Mouse (Mus musculus) ES-Bruce4 (cell line): ENCODE results near the gene Prpf31. TPM values are rescaled to one million over a fixed set of nuclear protein-coding genes. Genes with fewer than 3 reads are reported as not detected.

Source experiments
- H3K27ac ChIP-seq: 2 replicates; pipeline ENCODE4 v1.5.1; 2012; ENCODE audit warnings: low read length, inconsistent platforms; ENCODE audit not compliant: insufficient read depth
- H3K27me3 ChIP-seq: 2 replicates; pipeline ENCODE4 v1.6.1; 2012; ENCODE audit warnings: mild to moderate bottlenecking, low read length, inconsistent platforms; ENCODE audit not compliant: control insufficient read depth, poor library complexity, insufficient read depth, severe bottlenecking
- H3K36me3 ChIP-seq: 2 replicates; pipeline ENCODE4 v1.6.1; 2012; ENCODE audit warnings: inconsistent platforms, mild to moderate bottlenecking, low read length, moderate library complexity; ENCODE audit not compliant: control insufficient read depth, poor library complexity, insufficient read depth, severe bottlenecking
- H3K4me1 ChIP-seq: one replicate; pipeline ENCODE4 v1.8.1; 2011; ENCODE audit warnings: low read length; ENCODE audit not compliant: control insufficient read depth, insufficient read depth
- H3K4me3 ChIP-seq: 2 replicates; pipeline ENCODE4 v1.5.1; 2011; ENCODE audit warnings: low read depth, mild to moderate bottlenecking, low read length
- H3K9ac ChIP-seq: 2 replicates; pipeline ENCODE4 v1.6.1; 2012; ENCODE audit warnings: low read depth, mild to moderate bottlenecking, inconsistent platforms; ENCODE audit not compliant: poor library complexity, severe bottlenecking
- H3K9me3 ChIP-seq: replicated peaks from 2 replicates; pipeline ENCODE4 v1.6.1; 2012; ENCODE audit warnings: mild to moderate bottlenecking, low read length, inconsistent platforms; ENCODE audit not compliant: control insufficient read depth, poor library complexity, insufficient read depth, severe bottlenecking
- CTCF ChIP-seq: IDR thresholded peaks from one replicate; pipeline ENCODE4 v1.8.1; 2011; ENCODE audit warnings: low read depth, low read length
- EP300 ChIP-seq: IDR thresholded peaks from 2 replicates; pipeline ENCODE4 v1.6.1; 2011; ENCODE audit warnings: low read depth, low read length; ENCODE audit not compliant: insufficient read depth
- POLR2A ChIP-seq: IDR thresholded peaks from one replicate; pipeline ENCODE4 v1.8.1; 2011; ENCODE audit warnings: low read length; ENCODE audit not compliant: insufficient read depth
- polyA plus RNA-seq: library from polyadenylated mRNA; stranded (reverse); fragments of >200 nt; gene quantifications from 2 replicates; pipeline ENCODE4 v1.2.4, GENCODE M21; 2011; ENCODE audit warnings: low read depth; ENCODE audit not compliant: missing spikeins, insufficient read depth, insufficient read length

Gene Prpf31
- polyA plus RNA-seq, 1 experiment, result 80.1 TPM

GRCm38 (mm10) chr7:3616057-3616388, 13.8 kb upstream of the Prpf31 start, which contains the start of gene Oscar:
Gene Oscar (minus strand): TSS chr7:3616157.
- TF ChIP-seq POLR2A (no peak), CTCF (no peak), EP300 (no peak)
- H3K27ac ChIP-seq, result no peak within 1 kb of the TSS
- H3K4me3 ChIP-seq, result peak within 1 kb of the TSS; percentile 25; the same call in 1 of the 2 replicates
- peaks cover 13% of the 10 kb centered on the region; the same call in 1 of the 2 replicates for H3K36me3 ChIP-seq
- 0 out of 2 replicates have a peak within 1 kb of the TSS, but pooled peaks have one; percentile 84 for H3K9ac ChIP-seq
- no peaks in the 10 kb centered on the region for H3K27me3 ChIP-seq
- H3K4me1 ChIP-seq, result no peaks in the 10 kb centered on the region
- H3K9me3 ChIP-seq, result no peaks in the 10 kb centered on the region

- no peak for TF ChIP-seq EP300
- TF ChIP-seq CTCF, result peak; percentile 4
- Histone ChIP-seq H3K4me3 (peak overlapping the region; percentile 25; the same call in 1 of the 2 replicates), H3K27me3 (no peaks in the 10 kb centered on the region), H3K27ac (no peak overlapping the region), H3K36me3 (peaks cover 13% of the 10 kb centered on the region; the same call in 1 of the 2 replicates), H3K9me3 (no peaks in the 10 kb centered on the region), H3K9ac (0 out of 2 replicates have a peak overlapping the region, but pooled peaks have one; percentile 84), H3K4me1 (no peaks in the 10 kb centered on the region)
Observed at GRCm38 (mm10) chr7:3616389-3617241, 13.2 kb upstream of the Prpf31 start.

- H3K4me3 ChIP-seq, result peak within 1 kb of the TSS; percentile 98
- peak within 1 kb of the TSS; percentile 84 for H3K9ac ChIP-seq
- TF ChIP-seq EP300 (no peak), POLR2A (peak; percentile 32)
- no peaks in the 10 kb centered on the region for H3K9me3 ChIP-seq
- no peaks in the 10 kb centered on the region for H3K4me1 ChIP-seq
- no peaks in the 10 kb centered on the region for H3K27me3 ChIP-seq
- peaks cover 13% of the 10 kb centered on the region; the same call in 1 of the 2 replicates for H3K36me3 ChIP-seq
- H3K27ac ChIP-seq, result no peak within 1 kb of the TSS
Observed at GRCm38 (mm10) chr7:3617242-3617995, 12.4 kb upstream of the Prpf31 start, which contains the start of gene Ndufa3. Gene Ndufa3 (plus strand): TSS chr7:3617373.

GRCm38 (mm10) chr7:3629030-3629429, 755 bp upstream of the Prpf31 start:
- Histone ChIP-seq H3K9me3 (no peaks in the 10 kb centered on the region), H3K27ac (no peak overlapping the region), H3K9ac (peak overlapping the region; percentile 71), H3K27me3 (no peaks in the 10 kb centered on the region), H3K4me1 (no peaks in the 10 kb centered on the region), H3K4me3 (peak overlapping the region; percentile 95), H3K36me3 (peaks cover 23% of the 10 kb centered on the region)
- TF ChIP-seq POLR2A (no peak), EP300 (no peak), CTCF (no peak)

- Histone ChIP-seq H3K9me3 (no peaks in the 10 kb centered on the region), H3K4me1 (no peaks in the 10 kb centered on the region), H3K9ac (peak overlapping the region; percentile 71), H3K4me3 (peak overlapping the region; percentile 95), H3K27me3 (no peaks in the 10 kb centered on the region), H3K27ac (no peak overlapping the region), H3K36me3 (peaks cover 25% of the 10 kb centered on the region)
- TF ChIP-seq POLR2A (no peak), EP300 (no peak), CTCF (no peak)
Observed at GRCm38 (mm10) chr7:3630478-3630815, 662 bp downstream of the Prpf31 start.
